Mouse (Mus musculus): ENCODE data around the gene Samsn1.

GRCm38 (mm10) chr16:75853556-75854271 is 168.4 kb downstream of the Samsn1 start:
- TF ChIP-seq CTCF (IDR thresholded peaks at IDR 0.05; ENCODE audit: control insufficient read depth, insufficient read depth, insufficient read length) = no peak
- TF ChIP-seq MYOG (IDR thresholded peaks at IDR 0.05; ENCODE audit: control insufficient read depth, extremely low read depth, insufficient read length) = no peak
- no peak for TF ChIP-seq CEBPB (IDR thresholded peaks at IDR 0.05; ENCODE audit: low read depth)
- no peak for TF ChIP-seq MAX (IDR thresholded peaks at IDR 0.05)
- no peak for TF ChIP-seq MYOD1 (IDR thresholded peaks at IDR 0.05; ENCODE audit: control insufficient read depth, insufficient read length, low read depth)
- TF ChIP-seq USF1 (IDR thresholded peaks at IDR 0.05; ENCODE audit: low read depth) = no peak

All from C2C12 (cell line).